In genomic region chr7:27607580-27607979, GRCm38 (mm10) we compare ENCODE assay signal across 9 mouse cellular contexts. TPM values are rescaled to one million over a fixed set of nuclear protein-coding genes. Genes with fewer than 3 reads are reported as not detected.
DNase-seq lines count a peak whose midpoint lies in the region; ATAC-seq and TF ChIP-seq lines count a peak whose summit lies in the region.
"Had no signal": no experiment of that assay in that cellular context is flagged by ENCODE, and none has a peak within 500 bp of the region (broad histone marks: within the 10 kb centered on the region; RNA-seq: fewer than 3 reads in every experiment).

No protein-coding gene starts in this region.

- peaks cover 38% of the 10 kb centered on the region for H3K4me1 ChIP-seq in liver, adult 2 months (ENCODE audit: control insufficient read depth, insufficient read depth, low read length)
- H3K4me1 ChIP-seq in liver, embryonic 11.5 days (replicated peaks; ENCODE audit: control insufficient read depth, insufficient read depth, low read length), result peaks cover 33% of the 10 kb centered on the region
- peaks cover 28% of the 10 kb centered on the region; the same call in 1 of the 2 replicates for H3K4me1 ChIP-seq in kidney, embryonic 14.5 days (ENCODE audit: control insufficient read depth, insufficient read depth, low read length)

- H3K4me2 ChIP-seq in liver, embryonic 11.5 days, result no peak overlapping the region
- H3K4me2 ChIP-seq in kidney, embryonic 14.5 days (replicated peaks; ENCODE audit: low read depth, low read length), result no peak overlapping the region
- H3K4me2 ChIP-seq: lung, embryonic 14.5 days had no signal

- peak; percentile 54 for DNase-seq in liver, adult 2 months (ENCODE audit: extremely low read depth, low read depth, low spot score)
- no peak for DNase-seq in liver, embryonic 11.5 days (ENCODE audit: low spot score)
- peak; percentile 93 for DNase-seq in cerebellum, adult 9-10 months
- DNase-seq in heart, adult 9 months (ENCODE audit: low spot score in 2 of 2), result peak; percentile 86
- no peak for DNase-seq in retina, embryonic 14.5 days (ENCODE audit: low spot score)
- DNase-seq: lung, embryonic 14.5 days had no signal

- no peak overlapping the region for H3K4me3 ChIP-seq in liver, adult 2 months (ENCODE audit: insufficient read depth, low read depth, low read length)
- no peak overlapping the region for H3K4me3 ChIP-seq in liver, embryonic 11.5 days (ENCODE audit: low read depth, low read length)
- no peak overlapping the region for H3K4me3 ChIP-seq in kidney, embryonic 14.5 days (ENCODE audit: low read length)

- no peak overlapping the region for H3K9ac ChIP-seq in liver, adult 2 months (ENCODE audit: low read depth, low read length)
- no peak overlapping the region for H3K9ac ChIP-seq in liver, embryonic 11.5 days (ENCODE audit: low read depth, low read length)
- 0 out of 2 replicates have a peak overlapping the region, but pooled peaks have one; percentile 7 for H3K9ac ChIP-seq in kidney, embryonic 14.5 days (ENCODE audit: low read depth, low read length)

- no peaks in the 10 kb centered on the region for H3K27me3 ChIP-seq in liver, adult 2 months (ENCODE audit: control insufficient read depth, insufficient read depth, low read length)
- no peaks in the 10 kb centered on the region for H3K27me3 ChIP-seq in liver, embryonic 11.5 days (replicated peaks; ENCODE audit: control insufficient read depth, insufficient read depth, low read length)
- H3K27me3 ChIP-seq in kidney, embryonic 14.5 days (ENCODE audit: control insufficient read depth, insufficient read depth, low read length), result no peaks in the 10 kb centered on the region

- no peak for TF ChIP-seq CTCF in liver, adult 2 months (IDR thresholded peaks at IDR 0.05; ENCODE audit: low read depth, low read length)

- no peak for ATAC-seq in liver, embryonic 11.5 days (replicated peaks; ENCODE audit: low FRiP score)
- peak; percentile 59 for ATAC-seq in kidney, embryonic 14.5 days (ENCODE audit: low FRiP score, low TSS enrichment)
- 0 out of 2 replicates have a peak, but pooled peaks have one; percentile 11 for ATAC-seq in megakaryocyte, adult 5-6 weeks (ENCODE audit: poor library complexity, severe bottlenecking)
- ATAC-seq in monocyte, adult 5-6 weeks (replicated peaks; ENCODE audit: insufficient number of reproducible peaks, low FRiP score, low TSS enrichment, poor library complexity, severe bottlenecking), result no peak

- 20% methylated on average over 5 of the region's 5 CpGs for WGBS in liver, adult 2 months
- 79% methylated on average over 5 of the region's 5 CpGs for WGBS in liver, embryonic 11.5 days
- WGBS in kidney, embryonic 14.5 days, result 31% methylated on average over 5 of the region's 5 CpGs

- TF ChIP-seq POLR2A in liver, adult 2 months (IDR thresholded peaks at IDR 0.05; ENCODE audit: extremely low read depth, insufficient read depth, low read length), result no peak

- H3K36me3 ChIP-seq in liver, adult 2 months (ENCODE audit: control insufficient read depth, insufficient read depth, low read length), result peaks cover 2% of the 10 kb centered on the region; the same call in 1 of the 2 replicates
- peaks cover 19% of the 10 kb centered on the region; the same call in 1 of the 2 replicates for H3K36me3 ChIP-seq in liver, embryonic 11.5 days (ENCODE audit: control insufficient read depth, insufficient read depth, low read length)
- H3K36me3 ChIP-seq in kidney, embryonic 14.5 days (ENCODE audit: control insufficient read depth, insufficient read depth, low read length), result peaks cover 27% of the 10 kb centered on the region; the same call in 1 of the 2 replicates

- H3K9me3 ChIP-seq in liver, embryonic 11.5 days (ENCODE audit: control insufficient read depth, low read length), result no peaks in the 10 kb centered on the region
- no peaks in the 10 kb centered on the region for H3K9me3 ChIP-seq in kidney, embryonic 14.5 days (ENCODE audit: control insufficient read depth, low read length)

- no peak overlapping the region for H3K27ac ChIP-seq in liver, adult 2 months (replicated peaks; ENCODE audit: insufficient read depth, low read depth, low read length)
- no peak overlapping the region for H3K27ac ChIP-seq in liver, embryonic 11.5 days (ENCODE audit: low read depth, low read length)
- H3K27ac ChIP-seq in kidney, embryonic 14.5 days (ENCODE audit: low read depth, low read length), result no peak overlapping the region

- peaks cover 57% of the 10 kb centered on the region for H3K79me2 ChIP-seq in liver, adult 2 months (ENCODE audit: control insufficient read depth, insufficient read depth, low read length)

RNA-seq across cellular contexts. Expression of gene Akt2, which starts 16.2 kb away (rescaled TPM):
- 57.1 and 65.5 TPM in 2 replicates for total RNA-seq in liver, adult 2 months (2014; rRNA removed)
- 78.1 and 81.3 TPM in 2 replicates for polyA plus RNA-seq in liver, adult 2 months (2012; rRNA removed)
- 68.4 and 70.1 TPM in 2 replicates for polyA plus RNA-seq in liver, embryonic 11.5 days (2014; fragmentation: Nextera tagmentation; extraction: Ambion mirVana)
- polyA plus RNA-seq in kidney, embryonic 14.5 days (2014; fragmentation: Nextera tagmentation; extraction: Ambion mirVana), result 63.4 and 96.7 TPM in 2 replicates
- 40.2 TPM in 2 replicates for total RNA-seq in megakaryocyte, adult 5-6 weeks (2015)
- total RNA-seq in megakaryocyte, adult 5-6 weeks (2017), result 53.8 and 55.7 TPM in 2 replicates
- 77.2 to 150 TPM (median 108 TPM) in 3 replicates for total RNA-seq in monocyte, adult 5-6 weeks (2017)

RNA-seq across cellular contexts. Expression of gene Ttc9b, which starts 46.1 kb away (rescaled TPM):
- not detected in 2 replicates for total RNA-seq in liver, adult 2 months (2014; rRNA removed)
- polyA plus RNA-seq in liver, adult 2 months (2012; rRNA removed), result not detected in 2 replicates
- polyA plus RNA-seq in liver, embryonic 11.5 days (2014; fragmentation: Nextera tagmentation; extraction: Ambion mirVana), result not detected in 2 replicates
- polyA plus RNA-seq in kidney, embryonic 14.5 days (2014; fragmentation: Nextera tagmentation; extraction: Ambion mirVana), result 0.20 TPM in 1 of 2 replicates, not detected in the other
- not detected in 2 replicates for total RNA-seq in megakaryocyte, adult 5-6 weeks (2015)
- total RNA-seq in megakaryocyte, adult 5-6 weeks (2017), result not detected in 2 replicates
- total RNA-seq in monocyte, adult 5-6 weeks (2017), result not detected in 3 replicates

RNA-seq across cellular contexts. Expression of gene 2310022A10Rik, which starts 54.5 kb away (rescaled TPM):
- total RNA-seq in liver, adult 2 months (2014; rRNA removed), result 1.2 and 2.7 TPM in 2 replicates
- polyA plus RNA-seq in liver, adult 2 months (2012; rRNA removed), result 8.5 and 9.0 TPM in 2 replicates
- 33.9 and 35.1 TPM in 2 replicates for polyA plus RNA-seq in liver, embryonic 11.5 days (2014; fragmentation: Nextera tagmentation; extraction: Ambion mirVana)
- 19.7 and 21.4 TPM in 2 replicates for polyA plus RNA-seq in kidney, embryonic 14.5 days (2014; fragmentation: Nextera tagmentation; extraction: Ambion mirVana)
- 9.4 and 9.9 TPM in 2 replicates for total RNA-seq in megakaryocyte, adult 5-6 weeks (2015)
- 3.3 and 7.2 TPM in 2 replicates for total RNA-seq in megakaryocyte, adult 5-6 weeks (2017)
- total RNA-seq in monocyte, adult 5-6 weeks (2017), result 3.6 to 29.0 TPM (median 10.5 TPM) in 3 replicates

RNA-seq across cellular contexts. Expression of gene Pld3, which starts 54.6 kb away (rescaled TPM):
- total RNA-seq in liver, adult 2 months (2014; rRNA removed), result 8.3 and 12.4 TPM in 2 replicates
- polyA plus RNA-seq in liver, adult 2 months (2012; rRNA removed), result 33.0 and 37.4 TPM in 2 replicates
- polyA plus RNA-seq in liver, embryonic 11.5 days (2014; fragmentation: Nextera tagmentation; extraction: Ambion mirVana), result 39.3 and 44.4 TPM in 2 replicates
- polyA plus RNA-seq in kidney, embryonic 14.5 days (2014; fragmentation: Nextera tagmentation; extraction: Ambion mirVana), result 63.9 and 78.8 TPM in 2 replicates
- total RNA-seq in megakaryocyte, adult 5-6 weeks (2015), result 7.7 and 19.6 TPM in 2 replicates
- 6.6 and 8.0 TPM in 2 replicates for total RNA-seq in megakaryocyte, adult 5-6 weeks (2017)
- total RNA-seq in monocyte, adult 5-6 weeks (2017), result 13.7 to 42.8 TPM (median 31.8 TPM) in 3 replicates

Comparison
In these comparisons a context has a peak if more than half of its experiments do, and no peak if none do; other contexts are left out.
1. DNase-seq: peak in liver, adult 2 months (single experiment), cerebellum, adult 9-10 months (single experiment) and heart, adult 9 months (2 of 2); none in liver, embryonic 11.5 days (single experiment) and retina, embryonic 14.5 days (single experiment).
2. ATAC-seq: peak in kidney, embryonic 14.5 days (single experiment) and megakaryocyte, adult 5-6 weeks (single experiment); none in liver, embryonic 11.5 days (single experiment) and monocyte, adult 5-6 weeks (single experiment).